Mouse (Mus musculus): ENCODE measurements around the gene Klra7. TPM values are rescaled to one million over a fixed set of nuclear protein-coding genes. Genes with fewer than 3 reads are reported as not detected.
"Not testable (repeated sequence)": the region's sequence is repeated elsewhere in the genome, so short reads cannot be mapped to it uniquely, and the experiment has no call there.

Gene Klra7
- not detected in 2 replicates for polyA plus RNA-seq (2014; fragmentation: Nextera tagmentation; extraction: Ambion mirVana)

GRCm38 (mm10) chr6:130233222-130233621 is at the start of gene Klra7:
Klra7 (minus strand) TSS chr6:130233322.
- Histone ChIP-seq H3K9me3 (replicated peaks; ENCODE audit: control insufficient read depth, low read length) (peaks cover 2% of the 10 kb centered on the region; the same call in 1 of the 2 replicates), H3K27me3 (ENCODE audit: control insufficient read depth, insufficient read depth, low read length) (no peaks in the 10 kb centered on the region), H3K4me3 (ENCODE audit: low read depth, low read length) (no peak within 1 kb of the TSS), H3K4me2 (no peak within 1 kb of the TSS), H3K27ac (ENCODE audit: low read depth, low read length) (no peak within 1 kb of the TSS), H3K4me1 (ENCODE audit: control insufficient read depth, insufficient read depth, low read length) (no peaks in the 10 kb centered on the region), H3K36me3 (ENCODE audit: control insufficient read depth, insufficient read depth, low read length) (no peaks in the 10 kb centered on the region), H3K9ac (ENCODE audit: low read depth, low read length) (no peak within 1 kb of the TSS)
- ATAC-seq (replicated peaks; ENCODE audit: insufficient number of reproducible peaks, low FRiP score, low TSS enrichment) = no peak

GRCm38 (mm10) chr6:130281828-130282227 is 48.7 kb upstream of the Klra7 start, which contains the start of gene Klra10:
Klra10 (minus strand) TSS chr6:130281928.
- H3K4me2 ChIP-seq; H3K4me1 ChIP-seq (ENCODE audit: control insufficient read depth, insufficient read depth, low read length); H3K9me3 ChIP-seq (replicated peaks; ENCODE audit: control insufficient read depth, low read length); H3K9ac ChIP-seq (ENCODE audit: low read depth, low read length); H3K4me3 ChIP-seq (ENCODE audit: low read depth, low read length); H3K36me3 ChIP-seq (ENCODE audit: control insufficient read depth, insufficient read depth, low read length); H3K27ac ChIP-seq (ENCODE audit: low read depth, low read length); ATAC-seq (replicated peaks; ENCODE audit: insufficient number of reproducible peaks, low FRiP score, low TSS enrichment); H3K27me3 ChIP-seq (ENCODE audit: control insufficient read depth, insufficient read depth, low read length): not testable (repeated sequence)
- WGBS (ENCODE audit: insufficient replicate concordance) = 67% methylated on average over 1 of the region's 1 CpGs

GRCm38 (mm10) chr6:130255326-130255725 is 22.2 kb upstream of the Klra7 start:
- no peaks in the 10 kb centered on the region for H3K36me3 ChIP-seq (ENCODE audit: control insufficient read depth, insufficient read depth, low read length)
- peaks cover 5% of the 10 kb centered on the region; the same call in 1 of the 2 replicates for H3K9me3 ChIP-seq (replicated peaks; ENCODE audit: control insufficient read depth, low read length)

GRCm38 (mm10) chr6:130237536-130237935 is 4.4 kb upstream of the Klra7 start:
- Histone ChIP-seq H3K27ac (ENCODE audit: low read depth, low read length) (no peak overlapping the region), H3K27me3 (ENCODE audit: control insufficient read depth, insufficient read depth, low read length) (no peaks in the 10 kb centered on the region), H3K4me1 (ENCODE audit: control insufficient read depth, insufficient read depth, low read length) (no peaks in the 10 kb centered on the region), H3K36me3 (ENCODE audit: control insufficient read depth, insufficient read depth, low read length) (no peaks in the 10 kb centered on the region), H3K4me2 (no peak overlapping the region), H3K4me3 (ENCODE audit: low read depth, low read length) (no peak overlapping the region), H3K9me3 (replicated peaks; ENCODE audit: control insufficient read depth, low read length) (no peaks in the 10 kb centered on the region), H3K9ac (ENCODE audit: low read depth, low read length) (no peak overlapping the region)
- WGBS (ENCODE audit: insufficient replicate concordance) = 79% methylated on average over 2 of the region's 2 CpGs
- no peak for ATAC-seq (replicated peaks; ENCODE audit: insufficient number of reproducible peaks, low FRiP score, low TSS enrichment)

More at GRCm38 (mm10) chr6:130255326-130255725, 22.2 kb upstream of the Klra7 start:
- no peak for ATAC-seq (replicated peaks; ENCODE audit: insufficient number of reproducible peaks, low FRiP score, low TSS enrichment)
- Histone ChIP-seq H3K4me2 (no peak overlapping the region), H3K9ac (ENCODE audit: low read depth, low read length) (no peak overlapping the region), H3K4me3 (ENCODE audit: low read depth, low read length) (no peak overlapping the region), H3K4me1 (ENCODE audit: control insufficient read depth, insufficient read depth, low read length) (no peaks in the 10 kb centered on the region), H3K27ac (ENCODE audit: low read depth, low read length) (no peak overlapping the region), H3K27me3 (ENCODE audit: control insufficient read depth, insufficient read depth, low read length) (no peaks in the 10 kb centered on the region)
- WGBS (ENCODE audit: insufficient replicate concordance) = 85% methylated on average over 2 of the region's 2 CpGs

DNA sequence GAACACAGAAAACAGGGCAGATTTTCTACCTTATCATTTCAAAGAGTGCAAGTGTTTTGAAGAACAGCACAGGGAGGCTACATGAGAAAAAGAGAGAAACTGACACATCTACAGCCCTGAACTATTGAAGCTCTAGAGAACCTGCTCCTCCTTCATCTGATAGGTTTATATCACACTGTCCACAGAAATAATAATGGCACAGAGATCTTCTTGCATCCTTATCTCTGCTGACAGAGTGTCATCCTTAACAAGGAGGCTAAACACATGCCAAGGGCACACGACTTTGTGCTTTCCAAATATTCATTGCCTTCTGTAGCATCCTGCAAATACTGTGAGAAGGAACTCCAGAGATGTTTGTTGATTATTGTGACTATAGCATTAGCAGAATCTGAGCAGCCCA is 3.5 kb upstream of the Klra7 start:
- Histone ChIP-seq H3K27ac (ENCODE audit: low read depth, low read length) (no peak overlapping the region), H3K4me3 (ENCODE audit: low read depth, low read length) (no peak overlapping the region), H3K4me2 (no peak overlapping the region), H3K27me3 (ENCODE audit: control insufficient read depth, insufficient read depth, low read length) (no peaks in the 10 kb centered on the region), H3K4me1 (ENCODE audit: control insufficient read depth, insufficient read depth, low read length) (no peaks in the 10 kb centered on the region), H3K36me3 (ENCODE audit: control insufficient read depth, insufficient read depth, low read length) (no peaks in the 10 kb centered on the region), H3K9ac (ENCODE audit: low read depth, low read length) (no peak overlapping the region), H3K9me3 (replicated peaks; ENCODE audit: control insufficient read depth, low read length) (no peaks in the 10 kb centered on the region)
- no peak for ATAC-seq (replicated peaks; ENCODE audit: insufficient number of reproducible peaks, low FRiP score, low TSS enrichment)
- 40% methylated on average over 1 of the region's 1 CpGs for WGBS (ENCODE audit: insufficient replicate concordance)

DNA sequence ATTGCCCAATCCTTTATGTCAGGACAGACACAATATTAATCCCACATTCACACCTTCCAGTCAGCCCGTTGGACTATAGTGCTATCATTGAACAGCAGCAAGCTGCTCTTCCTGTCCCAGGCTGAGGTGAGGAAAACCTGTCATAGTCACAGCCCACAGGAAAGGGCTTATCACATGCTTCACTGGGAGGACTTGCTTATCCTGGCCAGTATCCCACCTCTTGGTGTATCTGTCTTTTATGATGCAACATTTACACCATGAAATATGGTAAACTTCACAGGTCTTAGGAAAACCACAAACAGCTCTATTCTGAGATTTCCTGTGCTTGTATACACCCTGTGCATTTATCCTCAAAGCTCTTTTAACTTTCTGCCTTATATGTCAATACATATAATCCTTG is 35.7 kb downstream of the Klra7 start:
- H3K4me1 ChIP-seq (ENCODE audit: control insufficient read depth, insufficient read depth, low read length); H3K4me2 ChIP-seq; H3K27ac ChIP-seq (ENCODE audit: low read depth, low read length); H3K4me3 ChIP-seq (ENCODE audit: low read depth, low read length); H3K9ac ChIP-seq (ENCODE audit: low read depth, low read length); ATAC-seq (replicated peaks; ENCODE audit: insufficient number of reproducible peaks, low FRiP score, low TSS enrichment); H3K9me3 ChIP-seq (replicated peaks; ENCODE audit: control insufficient read depth, low read length); H3K27me3 ChIP-seq (ENCODE audit: control insufficient read depth, insufficient read depth, low read length); H3K36me3 ChIP-seq (ENCODE audit: control insufficient read depth, insufficient read depth, low read length): not testable (repeated sequence)
- WGBS (ENCODE audit: insufficient replicate concordance) = 65% methylated on average over 1 of the region's 1 CpGs

- H3K36me3 ChIP-seq (ENCODE audit: control insufficient read depth, insufficient read depth, low read length); H3K4me1 ChIP-seq (ENCODE audit: control insufficient read depth, insufficient read depth, low read length); H3K9ac ChIP-seq (ENCODE audit: low read depth, low read length); ATAC-seq (replicated peaks; ENCODE audit: insufficient number of reproducible peaks, low FRiP score, low TSS enrichment); H3K27me3 ChIP-seq (ENCODE audit: control insufficient read depth, insufficient read depth, low read length); H3K27ac ChIP-seq (ENCODE audit: low read depth, low read length); H3K4me2 ChIP-seq; H3K9me3 ChIP-seq (replicated peaks; ENCODE audit: control insufficient read depth, low read length); H3K4me3 ChIP-seq (ENCODE audit: low read depth, low read length): not testable (repeated sequence)
- WGBS (ENCODE audit: insufficient replicate concordance) = 55% methylated on average over 3 of the region's 3 CpGs
Observed at GRCm38 (mm10) chr6:130193012-130193411, 40.1 kb downstream of the Klra7 start, which contains the start of gene Klra9. Klra9 (minus strand) TSS chr6:130193112.

Other genes starting within 250 kb of the Klra7 start
- not detected in 2 replicates for gene Klra6, start 206.4 kb downstream of the Klra7 start, polyA plus RNA-seq (2014; fragmentation: Nextera tagmentation; extraction: Ambion mirVana)
- not detected in 2 replicates for gene Klra4, start 166.1 kb downstream of the Klra7 start, polyA plus RNA-seq (2014; fragmentation: Nextera tagmentation; extraction: Ambion mirVana)
- not detected in 2 replicates for gene Klra8, start 103.4 kb downstream of the Klra7 start, polyA plus RNA-seq (2014; fragmentation: Nextera tagmentation; extraction: Ambion mirVana)
- gene Klra9, start 40.2 kb downstream of the Klra7 start, polyA plus RNA-seq (2014; fragmentation: Nextera tagmentation; extraction: Ambion mirVana) = not detected in 2 replicates
- not detected in 2 replicates for gene Klra10, start 48.6 kb upstream of the Klra7 start, polyA plus RNA-seq (2014; fragmentation: Nextera tagmentation; extraction: Ambion mirVana)
- gene Klra3, start 104.3 kb upstream of the Klra7 start, polyA plus RNA-seq (2014; fragmentation: Nextera tagmentation; extraction: Ambion mirVana) = not detected in 2 replicates
- not detected in 2 replicates for gene Klra1, start 153.6 kb upstream of the Klra7 start, polyA plus RNA-seq (2014; fragmentation: Nextera tagmentation; extraction: Ambion mirVana)

Measured in heart, embryonic 11.5 days (tissue).